Mouse (Mus musculus): ENCODE data around the gene Klf12. TPM values are rescaled to one million over a fixed set of nuclear protein-coding genes. Genes with fewer than 3 reads are reported as not detected.

The Klf12 gene
- total and polyA plus RNA-seq, 3 experiments, result 3.3 to 9.7 (median 8.6) TPM

- no peak for TF ChIP-seq CTCF (conservative IDR thresholded peaks at IDR 0.05 in 1 of 2, IDR thresholded peaks at IDR 0.05 in 1 of 2; ENCODE audit: low read depth in 2 of 2, low read length in 2 of 2)
- peak; percentile 99 for TF ChIP-seq ETS1 (conservative IDR thresholded peaks at IDR 0.05; ENCODE audit: low read depth, low read length)
- no peak for TF ChIP-seq USF1 (IDR thresholded peaks at IDR 0.05; ENCODE audit: low read depth, low read length)
- TF ChIP-seq GABPA (IDR thresholded peaks at IDR 0.05; ENCODE audit: insufficient replicate concordance, low read depth, low read length), result no peak
- TF ChIP-seq SIN3A (IDR thresholded peaks at IDR 0.05; ENCODE audit: low read length), result peak; percentile 69
- TF ChIP-seq MAX (IDR thresholded peaks at IDR 0.05; ENCODE audit: low read length), result peak; percentile 55; the same call in 1 of the 2 replicates
- TF ChIP-seq IRF4 (IDR thresholded peaks at IDR 0.05; ENCODE audit: low read depth, low read length), result peak; percentile 98
- TF ChIP-seq MYC (IDR thresholded peaks at IDR 0.05; ENCODE audit: low read depth, low read length), result peak; percentile 75
- peak; percentile 99 for TF ChIP-seq MEF2A (IDR thresholded peaks at IDR 0.05; ENCODE audit: borderline replicate concordance, low read depth, low read length)
- TF ChIP-seq CHD2 (IDR thresholded peaks at IDR 0.05; ENCODE audit: low read length), result peak; percentile 62
- peak; percentile 97 for TF ChIP-seq JUND (conservative IDR thresholded peaks at IDR 0.05; ENCODE audit: low read depth, low read length)
- TF ChIP-seq BHLHE40 (IDR thresholded peaks at IDR 0.05; ENCODE audit: low read depth, low read length), result peak; percentile 88
Measured at GRCm38 (mm10) chr14:100211036-100211825, 73.2 kb downstream of the Klf12 start (continued).

GRCm38 (mm10) chr14:100209814-100210419, 74.6 kb downstream of the Klf12 start:
- H3K27me3 ChIP-seq (replicated peaks), result no peaks in the 10 kb centered on the region
- H3K4me1 ChIP-seq (ENCODE audit: control insufficient read depth in 1 of 2, insufficient read depth in 2 of 2), result peaks cover 8 to 56% of the 10 kb centered on the region in 2 experiments; a peak in 3 of 4 replicates
- in situ Hi-C loops (cut with MboI; ENCODE audit: low pct_ligation_motif_present, low pct_unique_long_range_greater_than_20kb, low sequenced_read_pairs) (loop anchor here (25.0 kb wide), 2 partner anchors 248 to 252 kb away; no protein-coding TSS in a partner anchor), dilution Hi-C loops (cut with MboI; ENCODE audit: extremely low pct_ligation_motif_present, extremely low pct_unique_long_range_greater_than_20kb, low sequenced_read_pairs) (no loop called here)
- TF ChIP-seq ZKSCAN1 (IDR thresholded peaks at IDR 0.05; ENCODE audit: borderline replicate concordance, low read depth, low read length), result no peak
- no peak for TF ChIP-seq USF1 (IDR thresholded peaks at IDR 0.05; ENCODE audit: low read depth, low read length)
- TF ChIP-seq CHD1 (IDR thresholded peaks at IDR 0.05; ENCODE audit: low read depth, low read length), result no peak
- peak; percentile 18; the same call in 1 of the 2 replicates for TF ChIP-seq MXI1 (IDR thresholded peaks at IDR 0.05; ENCODE audit: low read depth, low read length)
- TF ChIP-seq JUND (conservative IDR thresholded peaks at IDR 0.05; ENCODE audit: low read depth, low read length), result peak; percentile 62; the same call in 1 of the 2 replicates
- TF ChIP-seq ZC3H11A (IDR thresholded peaks at IDR 0.05; ENCODE audit: low read depth, low read length), result no peak
- TF ChIP-seq BHLHE40 (IDR thresholded peaks at IDR 0.05; ENCODE audit: low read depth, low read length), result peak; percentile 49; the same call in 1 of the 2 replicates
- TF ChIP-seq MYC (IDR thresholded peaks at IDR 0.05; ENCODE audit: low read depth, low read length), result 0 out of 2 replicates have a peak, but pooled peaks have one; percentile 31
- TF ChIP-seq TBP (conservative IDR thresholded peaks at IDR 0.05; ENCODE audit: low read depth, low read length), result peak; percentile 69; the same call in 1 of the 2 replicates
- peak; percentile 26; the same call in 1 of the 2 replicates for TF ChIP-seq NELFE (IDR thresholded peaks at IDR 0.05; ENCODE audit: low read depth, low read length)
- TF ChIP-seq MAZ (IDR thresholded peaks at IDR 0.05; ENCODE audit: low read depth, low read length), result peak; percentile 72
- 0 out of 2 replicates have a peak, but pooled peaks have one; percentile 70 for TF ChIP-seq ETS1 (conservative IDR thresholded peaks at IDR 0.05; ENCODE audit: low read depth, low read length)
- TF ChIP-seq ELF1 (IDR thresholded peaks at IDR 0.05; ENCODE audit: low read depth, low read length), result peak; percentile 56
- peak; percentile 65 for TF ChIP-seq POLR2A (IDR thresholded peaks at IDR 0.05; ENCODE audit: low read depth, low read length)
- TF ChIP-seq JUN (IDR thresholded peaks at IDR 0.05; ENCODE audit: insufficient read depth, low read depth, low read length), result peak; percentile 62
- TF ChIP-seq ZMIZ1 (IDR thresholded peaks at IDR 0.05; ENCODE audit: low read depth, low read length), result no peak
- peak; percentile 86 for TF ChIP-seq IRF4 (IDR thresholded peaks at IDR 0.05; ENCODE audit: low read depth, low read length)
- TF ChIP-seq ZNF384 (IDR thresholded peaks at IDR 0.05; ENCODE audit: low read depth, low read length), result peak; percentile 90
- peak; percentile 89 for TF ChIP-seq MEF2A (IDR thresholded peaks at IDR 0.05; ENCODE audit: borderline replicate concordance, low read depth, low read length)
- no peak for TF ChIP-seq KAT2A (IDR thresholded peaks at IDR 0.05; ENCODE audit: insufficient replicate concordance, low read length)
- peak; percentile 74 for TF ChIP-seq EP300 (IDR thresholded peaks at IDR 0.05; ENCODE audit: low read length)
- TF ChIP-seq GABPA (IDR thresholded peaks at IDR 0.05; ENCODE audit: insufficient replicate concordance, low read depth, low read length), result no peak
- TF ChIP-seq RCOR1 (conservative IDR thresholded peaks at IDR 0.05; ENCODE audit: low read depth, low read length), result no peak
- peak; percentile 53 for TF ChIP-seq TCF12 (IDR thresholded peaks at IDR 0.05; ENCODE audit: low read depth, low read length)
- no peak for TF ChIP-seq CTCF (conservative IDR thresholded peaks at IDR 0.05 in 1 of 2, IDR thresholded peaks at IDR 0.05 in 1 of 2; ENCODE audit: low read depth in 2 of 2, low read length in 2 of 2)
- no peak for TF ChIP-seq CHD2 (IDR thresholded peaks at IDR 0.05; ENCODE audit: low read length)
- peak; percentile 51; the same call in 1 of the 2 replicates for TF ChIP-seq MAX (IDR thresholded peaks at IDR 0.05; ENCODE audit: low read length)
- no peak for TF ChIP-seq POLR2AphosphoS2 (IDR thresholded peaks at IDR 0.05; ENCODE audit: low read depth, low read length)
- H3K9ac ChIP-seq (ENCODE audit: insufficient read depth, low read depth), result peak overlapping the region; percentile 15; the same call in 1 of the 2 replicates
- H3K27ac ChIP-seq (ENCODE audit: insufficient read depth, low read depth), result peak overlapping the region; percentile 75
- no peaks in the 10 kb centered on the region for H3K9me3 ChIP-seq (replicated peaks; ENCODE audit: low read length)
- H3K4me3 ChIP-seq (replicated peaks in 1 of 3; ENCODE audit: low read depth in 2 of 3, low read length in 2 of 3, poor library complexity in 1 of 3), result peak overlapping the region in 2 of 3 experiments; percentile 22 to 35
- DNase-seq (ENCODE audit: extremely low read depth), result peak; percentile 92
- H3K4me2 ChIP-seq (ENCODE audit: insufficient read depth, low read depth, poor library complexity, severe bottlenecking), result peak overlapping the region; percentile 52
- no peaks in the 10 kb centered on the region; the same call in 1 of the 2 replicates for H3K79me2 ChIP-seq (replicated peaks; ENCODE audit: control insufficient read depth, extremely low read depth, insufficient read depth, poor library complexity, severe bottlenecking)
- no peaks in the 10 kb centered on the region for H3K36me3 ChIP-seq (replicated peaks in 1 of 2; ENCODE audit: control insufficient read depth in 1 of 2, insufficient read depth in 1 of 2, low read length in 1 of 2)

Data from CH12.LX (cell line).